Mouse (Mus musculus) right cerebral cortex, postnatal 14 days (tissue): ENCODE measurements around the gene Gmpr2.

Experiments used
- DNase-seq: peaks from one replicate; pipeline ENCODE4 v3.0.0; 2022

The Gmpr2 gene

GRCm38 (mm10) chr14:55671833-55672740 lies at the start of gene Gmpr2, which contains the start of gene Nedd8:
Gmpr2 (plus strand) TSS chr14:55671941.
Nedd8 (minus strand) TSS chr14:55672124.
- DNase-seq: peak; percentile 84

- no peak for DNase-seq
Observed at GRCm38 (mm10) chr14:55628077-55628827, 43.5 kb upstream of the Gmpr2 start.

- peak; percentile 45 for DNase-seq
Observed at GRCm38 (mm10) chr14:55629312-55629711, 42.4 kb upstream of the Gmpr2 start.

- no peak for DNase-seq
Observed at GRCm38 (mm10) chr14:55634874-55635522, 36.7 kb upstream of the Gmpr2 start.

- peak; percentile 88 for DNase-seq
Observed at GRCm38 (mm10) chr14:55635523-55636007, 36.2 kb upstream of the Gmpr2 start, which contains the start of gene Ipo4. Ipo4 (minus strand) TSS chr14:55635957.

- DNase-seq: no peak
Observed at GRCm38 (mm10) chr14:55637795-55638194, 33.9 kb upstream of the Gmpr2 start, which contains the start of gene Gm49378. Gm49378 (minus strand) TSS chr14:55637895.

GRCm38 (mm10) chr14:55640816-55641215 lies 30.9 kb upstream of the Gmpr2 start:
- no peak for DNase-seq

GRCm38 (mm10) chr14:55641291-55641690 lies 30.4 kb upstream of the Gmpr2 start:
- no peak for DNase-seq

- no peak for DNase-seq
Observed at GRCm38 (mm10) chr14:55642679-55643059, 29.1 kb upstream of the Gmpr2 start.

GRCm38 (mm10) chr14:55643060-55643907 lies 28.5 kb upstream of the Gmpr2 start, which contains the start of gene Tm9sf1:
Tm9sf1 (minus strand) TSS chr14:55643806.
- peak; percentile 78 for DNase-seq

- DNase-seq: no peak
Observed at GRCm38 (mm10) chr14:55644261-55644888, 27.4 kb upstream of the Gmpr2 start.

- DNase-seq: no peak
Observed at GRCm38 (mm10) chr14:55649884-55650283, 21.9 kb upstream of the Gmpr2 start, which contains the start of gene Tssk4. Tssk4 (plus strand) TSS chr14:55650184.

- no peak for DNase-seq
Observed at GRCm38 (mm10) chr14:55651528-55651927, 20.2 kb upstream of the Gmpr2 start.

GRCm38 (mm10) chr14:55656935-55657334 lies 14.8 kb upstream of the Gmpr2 start:
- DNase-seq: no peak

GRCm38 (mm10) chr14:55658011-55658410 lies 13.7 kb upstream of the Gmpr2 start:
- DNase-seq: no peak

- DNase-seq: peak; percentile 81
Observed at GRCm38 (mm10) chr14:55659960-55660573, 11.7 kb upstream of the Gmpr2 start, which contains the start of gene Mdp1. Mdp1 (minus strand) TSS chr14:55660508.

- no peak for DNase-seq
Observed at GRCm38 (mm10) chr14:55660636-55661035, 11.1 kb upstream of the Gmpr2 start.

GRCm38 (mm10) chr14:55671486-55671832 lies 282 bp upstream of the Gmpr2 start:
- DNase-seq: no peak

GRCm38 (mm10) chr14:55672741-55673060 lies 960 bp downstream of the Gmpr2 start:
- no peak for DNase-seq

- no peak for DNase-seq
Observed at GRCm38 (mm10) chr14:55677615-55678014, 5.9 kb downstream of the Gmpr2 start.
